Mouse (Mus musculus) right cerebral cortex, postnatal 10 days (tissue): ENCODE data around the gene Sf1.
A peak's percentile ranks its signal among the peaks of the same experiment; 100 is the strongest.

Experiments used
- DNase-seq, 2 experiments: peaks; one replicate each; pipeline ENCODE4 v3.0.0; 2021; ENCODE audit warnings: low spot score in 2 of 2

Gene Sf1

DNA sequence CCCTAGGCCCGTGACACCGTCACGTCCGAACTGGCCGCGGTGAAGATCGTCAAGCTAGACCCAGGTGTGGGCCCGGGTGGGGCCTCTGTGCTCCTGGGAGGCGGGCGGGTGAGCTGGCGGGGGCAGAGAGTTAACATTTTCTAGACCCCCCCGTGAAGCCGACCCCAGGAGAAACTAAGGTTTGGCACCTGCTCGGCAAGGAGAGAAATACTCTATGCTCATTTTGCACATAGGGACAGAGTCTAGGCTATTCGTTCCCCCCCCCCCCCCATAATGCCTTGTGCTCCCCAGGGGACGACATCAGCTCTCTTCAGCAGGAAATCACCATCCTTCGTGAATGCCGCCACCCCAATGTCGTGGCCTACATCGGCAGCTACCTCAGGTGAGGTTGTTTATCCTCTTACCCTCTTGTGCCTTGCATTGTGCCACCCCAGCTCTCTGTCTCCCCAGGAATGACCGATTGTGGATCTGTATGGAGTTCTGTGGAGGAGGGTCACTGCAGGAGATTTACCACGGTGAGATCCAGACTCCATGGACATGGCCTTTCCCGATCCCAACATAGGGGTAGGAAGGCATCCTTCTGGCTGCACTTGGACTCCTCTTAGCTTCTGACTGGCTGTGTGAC lies 21.9 kb upstream of the Sf1 start:
- no peak for DNase-seq

DNA sequence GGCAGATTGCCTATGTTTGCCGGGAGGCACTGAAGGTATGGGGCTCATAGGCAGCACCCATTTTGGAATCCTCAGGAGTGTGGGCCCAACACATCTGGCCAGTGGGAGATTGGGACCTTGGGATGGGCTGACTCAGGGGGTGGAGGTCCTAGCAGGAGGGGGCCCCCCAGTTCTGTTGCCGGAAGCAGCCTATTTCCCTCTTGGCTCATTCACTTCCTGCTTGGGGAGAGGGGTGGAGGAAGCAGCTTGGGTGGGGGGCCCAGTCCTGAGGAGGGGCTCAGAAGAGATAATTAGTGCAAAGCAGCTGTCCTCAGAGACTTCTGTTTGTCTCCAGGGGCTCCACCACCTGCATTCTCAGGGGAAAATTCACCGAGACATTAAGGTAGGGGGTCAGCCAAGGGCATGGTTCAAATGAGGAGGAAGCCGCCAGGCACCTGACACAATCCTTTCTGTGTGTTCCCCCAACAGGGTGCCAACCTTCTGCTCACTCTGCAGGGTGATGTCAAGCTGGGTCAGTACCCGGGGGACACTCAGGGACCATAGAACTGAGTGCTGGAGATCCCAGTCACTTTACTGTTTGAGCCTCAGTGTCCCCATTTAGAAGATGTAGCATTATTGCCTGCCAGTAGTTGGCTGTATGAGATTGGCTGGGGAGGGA lies 21.1 kb upstream of the Sf1 start:
- DNase-seq, result no peak

DNA sequence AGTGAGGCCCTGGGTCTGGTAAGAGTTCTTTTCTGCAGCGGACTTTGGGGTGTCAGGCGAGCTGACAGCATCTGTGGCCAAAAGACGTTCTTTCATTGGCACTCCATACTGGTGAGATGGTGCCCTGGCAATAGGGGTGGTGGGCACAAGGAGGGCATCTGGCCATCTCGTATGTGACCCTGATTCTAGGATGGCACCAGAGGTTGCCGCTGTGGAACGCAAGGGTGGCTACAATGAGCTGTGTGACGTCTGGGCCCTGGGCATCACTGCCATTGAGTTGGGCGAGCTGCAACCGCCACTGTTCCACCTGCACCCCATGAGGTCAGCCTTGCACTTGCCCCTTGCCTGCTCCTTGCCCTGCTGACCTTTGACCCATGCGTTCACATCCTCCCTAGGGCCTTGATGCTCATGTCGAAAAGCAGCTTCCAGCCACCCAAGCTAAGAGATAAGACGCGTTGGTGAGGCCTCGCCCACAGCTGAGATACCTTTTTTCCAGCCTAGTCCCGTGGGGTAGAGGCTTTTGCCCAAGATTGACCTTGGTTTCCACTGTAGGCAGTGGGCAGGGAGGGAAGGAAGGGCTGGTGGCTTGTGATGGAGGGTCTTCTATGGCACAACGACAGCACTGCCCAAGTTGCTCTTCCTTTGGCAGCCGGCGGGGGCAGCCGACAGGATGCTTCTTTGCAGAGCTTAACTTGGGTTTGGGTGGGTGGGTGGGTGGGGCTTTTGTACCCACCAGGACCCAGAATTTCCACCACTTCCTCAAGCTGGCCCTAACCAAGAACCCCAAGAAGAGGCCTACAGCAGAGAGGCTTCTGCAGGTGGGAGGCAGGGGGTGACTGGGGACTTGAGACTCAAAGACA lies 20.2 kb upstream of the Sf1 start:
- no peak for DNase-seq

DNA sequence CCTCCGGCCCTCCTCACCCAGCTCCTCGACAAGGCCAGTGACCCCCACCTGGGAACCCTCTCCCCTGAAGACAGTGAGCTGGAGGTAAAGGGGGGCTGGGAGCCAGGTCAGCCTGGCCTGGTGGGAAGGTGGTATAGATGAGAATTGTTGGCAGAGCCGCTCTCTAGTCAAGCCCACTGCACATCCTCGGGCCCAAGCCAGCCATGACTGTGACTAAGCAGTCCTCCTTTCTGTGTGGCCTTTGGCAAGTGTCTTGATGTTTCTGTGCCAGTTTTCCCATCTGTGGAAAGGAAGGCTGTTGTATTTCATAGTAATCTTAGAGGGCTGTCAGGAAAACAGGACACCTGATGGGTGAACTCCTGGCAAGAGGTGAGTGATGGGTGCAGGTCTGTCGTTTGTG lies 19.5 kb upstream of the Sf1 start:
- DNase-seq, result peak in 1 of 2 experiments; percentile 24

- no peak for DNase-seq
Observed at GRCm38 (mm10) chr19:6346023-6346422, 17.5 kb upstream of the Sf1 start.

DNA sequence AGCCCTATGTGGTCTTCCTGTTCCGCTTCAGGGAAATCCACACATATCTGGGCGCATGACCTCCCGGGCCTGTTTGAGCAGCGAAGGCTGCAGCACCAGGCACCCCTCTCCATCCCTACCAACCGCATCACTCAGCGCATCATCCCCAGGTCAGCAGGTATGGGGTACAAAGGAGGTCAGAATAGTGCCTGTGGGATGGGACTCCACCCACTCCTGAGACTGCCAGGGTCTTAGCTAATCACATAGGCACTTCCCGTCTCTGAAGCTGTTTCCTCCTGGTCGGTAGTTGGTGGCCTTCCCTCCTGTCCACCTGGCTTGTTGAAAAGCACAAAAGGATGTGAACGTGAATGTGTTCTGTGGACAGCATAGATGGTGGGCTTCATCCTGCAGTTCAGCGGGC lies 16.8 kb upstream of the Sf1 start:
- no peak for DNase-seq

DNA sequence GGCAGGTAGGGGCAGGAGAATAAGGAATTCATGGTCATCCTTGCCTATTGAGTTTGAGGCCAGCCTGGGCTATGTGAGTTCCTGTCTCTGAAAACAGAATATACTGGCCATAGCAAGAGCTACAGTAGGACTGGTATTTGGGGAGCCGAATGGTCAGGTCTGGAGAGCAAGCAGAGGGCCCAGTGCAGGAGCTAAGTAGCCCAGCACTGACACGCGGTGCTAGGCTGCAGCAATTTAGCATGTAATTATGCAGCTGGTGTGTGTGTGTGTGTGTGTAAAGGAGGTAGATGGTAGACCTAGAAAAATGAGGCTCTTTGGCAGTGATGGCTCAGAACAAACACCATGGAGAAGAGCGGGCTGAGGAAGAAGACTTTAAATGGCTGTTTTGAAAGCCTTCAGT lies 15.9 kb upstream of the Sf1 start:
- DNase-seq, result no peak

- no peak for DNase-seq
Observed at GRCm38 (mm10) chr19:6348717-6349116, 14.8 kb upstream of the Sf1 start.

- no peak for DNase-seq
Observed at GRCm38 (mm10) chr19:6349215-6349983, 14.1 kb upstream of the Sf1 start.

GRCm38 (mm10) chr19:6351431-6352106 lies 11.9 kb upstream of the Sf1 start:
- DNase-seq, result peak in 1 of 2 experiments; percentile 41

DNA sequence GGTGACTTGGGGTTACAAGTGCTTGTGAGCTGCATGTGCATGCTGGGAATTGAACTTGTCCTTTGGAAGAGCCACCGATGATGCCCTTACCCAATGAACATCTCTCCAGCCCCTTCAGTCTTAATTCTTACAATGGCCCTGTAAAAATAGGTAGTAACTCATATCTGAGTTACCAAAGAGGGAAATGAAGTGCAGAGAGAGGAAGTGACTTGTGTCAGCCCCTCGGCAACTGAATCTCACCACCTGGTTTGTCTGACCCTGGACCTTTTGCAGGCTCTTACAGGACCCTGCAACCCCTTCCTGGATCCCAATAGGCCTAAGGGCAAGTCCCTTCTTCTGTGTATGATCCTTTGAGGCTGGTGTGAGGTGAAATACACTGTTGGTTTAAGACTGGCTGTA lies 11.4 kb upstream of the Sf1 start:
- DNase-seq, result no peak

DNA sequence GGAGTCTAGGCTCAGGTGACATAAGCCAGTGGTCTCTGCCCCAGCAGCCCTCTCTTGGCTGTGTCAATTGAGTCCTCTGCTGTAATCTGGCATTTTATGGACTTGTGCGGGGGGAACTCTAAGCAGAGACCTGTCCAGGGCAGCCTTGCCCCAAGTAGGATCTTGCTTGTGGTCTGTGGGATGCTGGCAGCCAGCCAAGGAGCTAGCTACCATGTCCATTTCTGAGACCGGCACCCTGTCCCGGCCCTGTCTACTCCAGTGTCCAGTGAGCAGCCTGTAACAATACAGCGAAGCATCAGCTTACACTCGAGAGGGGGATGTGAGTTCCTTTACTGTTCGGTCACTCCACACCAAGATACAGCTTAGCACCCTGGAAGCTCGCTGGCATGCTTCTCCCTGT lies 9.5 kb upstream of the Sf1 start:
- no peak for DNase-seq

DNA sequence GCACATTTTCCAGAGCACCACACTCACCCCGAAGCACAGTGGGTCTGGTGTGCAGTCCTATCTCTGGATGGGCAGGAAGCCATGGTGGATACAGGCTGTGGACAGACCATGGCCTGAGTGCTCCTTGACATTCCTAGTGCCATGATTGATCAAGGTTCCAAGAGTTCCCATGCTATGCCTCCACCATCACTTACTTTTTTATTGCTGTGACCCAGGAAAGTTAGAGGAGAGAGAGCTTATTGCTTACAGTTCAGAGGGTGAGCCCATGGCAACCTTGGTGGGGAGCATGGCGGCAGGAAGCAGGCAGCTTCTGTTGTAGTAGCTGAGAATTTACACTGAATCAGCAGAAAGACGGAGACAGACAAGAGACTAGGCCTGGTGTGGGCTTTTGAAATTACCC lies 2.2 kb upstream of the Sf1 start:
- DNase-seq, result no peak

- DNase-seq, result no peak
Observed at GRCm38 (mm10) chr19:6363091-6363410, 439 bp upstream of the Sf1 start.

DNA sequence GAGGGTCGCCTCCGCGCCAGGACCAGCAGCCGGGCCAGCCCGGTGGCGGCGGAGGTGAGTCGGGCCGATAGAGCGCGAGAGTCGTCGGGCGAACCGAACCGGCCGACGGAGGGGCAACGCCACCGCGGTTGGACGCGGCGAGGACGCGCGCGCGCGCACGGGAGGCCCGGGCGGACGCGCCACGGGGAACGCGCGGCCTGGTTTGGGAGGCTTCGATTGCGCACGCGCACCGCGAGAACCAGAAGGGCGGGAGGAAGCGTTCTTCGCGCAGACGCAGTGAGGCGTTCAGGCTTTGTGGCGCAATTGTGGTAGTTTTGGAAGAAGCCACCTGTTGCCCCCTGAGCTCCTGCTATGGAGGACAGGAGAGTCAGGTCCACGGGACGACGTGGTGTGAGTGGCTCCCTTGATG lies 831 bp downstream of the Sf1 start:
- DNase-seq, result peak; percentile 94 to 95

DNA sequence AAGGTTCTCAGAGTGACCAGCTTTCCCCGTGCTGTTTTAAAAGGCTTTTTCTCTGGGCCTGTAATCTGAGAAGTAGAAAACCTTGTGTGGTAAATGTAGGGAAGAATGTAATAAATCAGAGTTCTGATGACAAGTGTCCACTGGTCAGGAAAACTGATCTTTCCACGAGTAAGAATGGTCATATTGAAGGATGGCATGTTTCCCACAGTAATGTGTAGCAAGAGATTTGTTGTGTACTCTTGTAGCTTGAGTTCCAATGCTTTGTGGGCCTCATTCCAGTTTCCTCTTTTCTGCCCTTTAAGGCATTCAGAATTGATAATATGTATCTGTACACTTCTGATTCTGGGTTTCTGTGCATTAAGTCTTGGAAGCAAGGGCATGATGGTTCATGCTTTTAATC lies 1.4 kb downstream of the Sf1 start:
- DNase-seq, result no peak

DNA sequence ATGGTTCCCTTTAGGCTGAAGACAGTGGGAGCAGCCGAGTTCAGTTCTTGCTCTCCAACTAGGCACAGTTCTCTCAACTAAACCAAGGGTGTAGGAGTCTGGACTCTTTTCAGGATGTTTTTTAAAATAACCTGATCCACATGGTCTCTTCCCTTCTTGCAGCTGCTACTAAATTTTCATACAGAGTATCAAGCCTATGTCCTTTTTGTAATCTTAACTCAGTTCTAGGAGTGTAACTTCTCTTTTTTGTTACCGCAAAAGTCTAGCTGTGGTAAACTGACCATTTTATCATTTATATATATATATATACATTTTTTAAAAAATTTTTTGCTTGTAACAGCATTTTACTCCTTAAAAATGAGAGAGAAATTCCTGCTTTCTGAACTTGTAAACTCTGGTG lies 6.7 kb downstream of the Sf1 start:
- no peak for DNase-seq

- DNase-seq, result no peak
Observed at GRCm38 (mm10) chr19:6372433-6372832, 8.9 kb downstream of the Sf1 start.

DNA sequence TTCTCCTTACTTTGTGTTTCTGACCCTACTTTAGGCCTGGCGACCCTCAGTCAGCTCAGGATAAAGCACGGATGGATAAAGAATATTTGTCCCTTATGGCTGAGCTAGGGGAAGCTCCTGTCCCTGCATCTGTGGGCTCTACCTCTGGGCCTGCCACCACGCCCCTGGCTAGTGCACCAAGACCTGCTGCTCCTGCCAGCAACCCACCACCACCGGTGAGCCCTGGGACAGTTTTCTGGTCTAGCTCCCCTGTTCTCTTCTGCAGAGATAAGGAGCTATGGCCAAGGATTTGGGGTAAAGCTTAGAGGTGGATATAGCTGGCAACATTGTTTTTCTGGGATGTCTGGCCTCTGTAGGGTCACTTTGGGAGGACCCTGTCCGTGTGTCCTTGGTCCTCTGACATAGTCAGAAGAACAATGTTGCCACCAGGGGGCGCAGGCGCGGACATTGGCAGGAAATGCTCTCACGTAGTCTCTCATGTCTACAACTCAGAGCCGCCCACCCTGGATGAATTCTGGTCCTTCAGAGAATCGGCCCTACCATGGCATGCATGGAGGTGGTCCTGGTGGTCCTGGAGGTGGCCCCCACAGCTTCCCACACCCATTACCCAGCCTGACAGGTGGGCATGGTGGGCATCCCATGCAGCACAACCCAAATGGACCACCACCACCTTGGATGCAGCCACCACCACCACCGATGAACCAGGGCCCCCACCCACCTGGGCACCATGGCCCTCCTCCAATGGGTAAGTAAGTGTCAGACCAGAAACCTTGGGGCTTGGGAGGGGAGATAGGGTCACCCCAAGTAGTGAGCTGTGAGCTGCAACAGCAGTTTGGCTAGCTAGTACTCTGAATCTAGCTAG lies 10.3 kb downstream of the Sf1 start:
- DNase-seq, result peak; percentile 84 to 90

DNA sequence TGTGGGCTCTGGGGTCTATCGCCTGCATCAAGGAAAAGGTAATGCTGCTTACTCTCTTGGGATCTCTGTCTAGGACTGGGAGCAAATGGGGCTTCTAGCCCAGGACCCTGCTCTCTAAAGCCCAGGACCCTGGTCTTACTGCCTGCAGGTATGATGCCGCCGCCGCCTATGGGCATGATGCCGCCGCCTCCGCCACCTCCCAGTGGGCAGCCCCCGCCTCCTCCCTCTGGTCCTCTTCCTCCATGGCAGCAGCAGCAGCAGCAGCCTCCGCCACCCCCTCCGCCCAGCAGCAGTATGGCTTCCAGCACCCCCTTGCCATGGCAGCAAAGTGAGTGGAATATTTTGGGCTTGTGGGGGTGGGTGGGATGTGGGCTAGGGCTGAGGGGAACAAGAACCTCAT lies 11.1 kb downstream of the Sf1 start:
- DNase-seq, result no peak
